Mouse (Mus musculus): ENCODE data around the gene Aaas. TPM values are rescaled to one million over a fixed set of nuclear protein-coding genes. Genes with fewer than 3 reads are reported as not detected.
A peak's percentile ranks its signal among the peaks of the same experiment; 100 is the strongest.

The Aaas gene
- polyA plus RNA-seq, 1 experiment from 2014 or later = 44.7 TPM

GRCm38 (mm10) chr15:102381575-102381974 is 31.0 kb upstream of the Aaas start:
- ATAC-seq = peak; percentile 81
- H3K9ac ChIP-seq (replicated peaks; ENCODE audit: low read depth, low read length) = no peak overlapping the region
- H3K27me3 ChIP-seq (replicated peaks; ENCODE audit: control insufficient read depth, insufficient read depth, low read length) = 0 out of 2 replicates have a peak, but pooled peaks cover 6% of the 10 kb centered on the region
- H3K4me2 ChIP-seq (ENCODE audit: low read length) = no peak overlapping the region
- H3K4me1 ChIP-seq (replicated peaks; ENCODE audit: control insufficient read depth, insufficient read depth, low read length) = peaks cover 11% of the 10 kb centered on the region
- H3K27ac ChIP-seq (ENCODE audit: low read length) = no peak overlapping the region
- WGBS = 4% methylated on average over 7 of the region's 7 CpGs
- H3K36me3 ChIP-seq (ENCODE audit: control insufficient read depth, insufficient read depth) = no peaks in the 10 kb centered on the region
- H3K9me3 ChIP-seq (ENCODE audit: control insufficient read depth, low read length) = no peaks in the 10 kb centered on the region
- no peak overlapping the region for H3K4me3 ChIP-seq (replicated peaks; ENCODE audit: low read length)

DNA sequence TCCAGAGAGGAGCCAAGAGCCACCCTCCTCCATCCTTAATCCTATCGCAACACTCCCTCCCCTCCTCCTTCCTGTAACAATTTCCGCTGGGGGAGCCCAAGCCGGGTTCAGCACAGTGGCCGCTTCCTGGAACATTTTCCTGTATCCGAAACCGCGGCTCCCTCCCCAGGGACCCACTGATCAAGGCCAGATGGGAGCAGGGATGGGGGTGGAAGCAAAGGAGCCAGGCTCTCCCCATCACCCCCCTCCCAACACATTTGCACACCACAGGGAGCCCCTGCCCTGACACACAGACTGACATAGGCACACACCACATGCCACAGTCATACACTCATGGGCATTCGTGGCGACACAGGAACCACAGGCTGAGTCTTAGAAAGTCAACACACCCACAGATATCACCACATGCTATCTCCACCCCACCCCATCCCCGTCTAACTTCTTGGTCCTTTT is 27.3 kb upstream of the Aaas start:
- Histone ChIP-seq H3K27me3 (replicated peaks; ENCODE audit: control insufficient read depth, insufficient read depth, low read length) (0 out of 2 replicates have a peak, but pooled peaks cover 6% of the 10 kb centered on the region), H3K9ac (replicated peaks; ENCODE audit: low read depth, low read length) (no peak overlapping the region), H3K4me3 (replicated peaks; ENCODE audit: low read length) (no peak overlapping the region), H3K27ac (ENCODE audit: low read length) (no peak overlapping the region), H3K9me3 (ENCODE audit: control insufficient read depth, low read length) (no peaks in the 10 kb centered on the region), H3K4me2 (ENCODE audit: low read length) (no peak overlapping the region), H3K4me1 (replicated peaks; ENCODE audit: control insufficient read depth, insufficient read depth, low read length) (peaks cover 16% of the 10 kb centered on the region), H3K36me3 (ENCODE audit: control insufficient read depth, insufficient read depth) (no peaks in the 10 kb centered on the region)
- 11% methylated on average over 10 of the region's 10 CpGs for WGBS
- ATAC-seq = no peak

DNA sequence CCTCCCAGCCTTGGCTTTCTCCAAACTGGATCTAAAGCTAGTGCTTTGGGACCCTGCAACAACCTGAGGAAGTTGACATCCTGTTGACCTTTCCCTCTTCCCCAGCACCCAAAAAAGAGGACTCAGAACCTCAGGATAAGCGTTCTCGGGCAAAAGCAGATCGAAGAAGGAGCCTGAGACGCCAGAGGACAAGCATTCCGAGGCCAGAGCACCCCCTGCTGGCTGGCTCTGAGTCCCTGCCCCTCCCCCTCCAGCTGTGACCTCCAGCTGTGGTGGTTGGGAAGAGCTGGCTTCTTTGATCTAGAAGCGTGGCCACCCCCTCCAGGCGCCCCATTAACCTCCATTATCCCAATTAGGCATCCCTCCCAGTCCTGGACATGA is 26.6 kb upstream of the Aaas start:
- Histone ChIP-seq H3K9ac (replicated peaks; ENCODE audit: low read depth, low read length) (peak overlapping the region; percentile 68), H3K36me3 (ENCODE audit: control insufficient read depth, insufficient read depth) (no peaks in the 10 kb centered on the region), H3K4me2 (ENCODE audit: low read length) (peak overlapping the region; percentile 95), H3K4me3 (replicated peaks; ENCODE audit: low read length) (peak overlapping the region; percentile 59), H3K27me3 (replicated peaks; ENCODE audit: control insufficient read depth, insufficient read depth, low read length) (0 out of 2 replicates have a peak, but pooled peaks cover 6% of the 10 kb centered on the region), H3K9me3 (ENCODE audit: control insufficient read depth, low read length) (no peaks in the 10 kb centered on the region), H3K4me1 (replicated peaks; ENCODE audit: control insufficient read depth, insufficient read depth, low read length) (peaks cover 16% of the 10 kb centered on the region), H3K27ac (ENCODE audit: low read length) (no peak overlapping the region)
- WGBS = 0% methylated on average over 7 of the region's 7 CpGs
- ATAC-seq = peak; percentile 45; the same call in 1 of the 2 replicates

DNA sequence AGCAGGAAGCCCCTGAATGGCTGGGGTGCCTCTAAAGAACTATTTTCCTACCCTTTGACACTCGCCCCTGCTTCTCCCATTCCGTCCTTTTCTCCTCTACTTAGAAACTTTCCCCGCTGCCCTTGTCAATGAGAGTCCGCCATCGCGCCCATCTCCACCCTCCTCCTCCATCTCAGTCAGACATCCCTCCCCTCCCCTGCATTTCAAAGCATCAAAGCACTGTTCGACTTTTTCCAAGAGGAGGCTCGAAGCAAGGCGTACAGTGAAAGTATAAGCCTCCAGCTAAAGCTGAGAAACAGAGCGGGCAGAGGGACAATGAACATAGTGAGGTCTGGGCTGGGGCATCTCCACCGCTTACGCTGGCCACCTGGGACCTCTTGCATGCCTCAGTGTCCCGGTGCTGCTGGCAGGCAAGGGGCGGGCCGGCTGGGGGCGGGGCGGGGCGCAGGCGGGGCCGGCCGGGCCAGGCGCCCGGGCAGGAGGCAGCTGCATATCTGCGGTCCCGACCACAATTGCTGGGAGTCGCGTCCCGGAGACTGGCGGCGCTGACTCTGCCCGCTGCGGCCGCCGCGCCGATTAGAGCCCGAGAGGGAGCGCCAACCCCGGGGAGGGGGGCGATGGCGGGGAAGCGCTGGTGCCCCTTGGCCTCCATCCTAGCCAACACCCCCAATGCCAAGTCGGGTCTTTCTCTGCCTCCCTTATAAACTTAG is 26.0 kb upstream of the Aaas start:
- peak; percentile 77 for ATAC-seq
- Histone ChIP-seq H3K4me3 (replicated peaks; ENCODE audit: low read length) (peak overlapping the region; percentile 59), H3K4me1 (replicated peaks; ENCODE audit: control insufficient read depth, insufficient read depth, low read length) (peaks cover 16% of the 10 kb centered on the region), H3K9me3 (ENCODE audit: control insufficient read depth, low read length) (no peaks in the 10 kb centered on the region), H3K9ac (replicated peaks; ENCODE audit: low read depth, low read length) (peak overlapping the region; percentile 68), H3K27me3 (replicated peaks; ENCODE audit: control insufficient read depth, insufficient read depth, low read length) (peaks cover 6% of the 10 kb centered on the region; the same call in 1 of the 2 replicates), H3K36me3 (ENCODE audit: control insufficient read depth, insufficient read depth) (no peaks in the 10 kb centered on the region), H3K27ac (ENCODE audit: low read length) (no peak overlapping the region), H3K4me2 (ENCODE audit: low read length) (peak overlapping the region; percentile 95)
- under 1% methylated on average over 43 of the region's 43 CpGs for WGBS

- H3K27ac ChIP-seq (ENCODE audit: low read length) = no peak overlapping the region
- no peak for ATAC-seq
- H3K4me3 ChIP-seq (replicated peaks; ENCODE audit: low read length) = no peak overlapping the region
- H3K4me2 ChIP-seq (ENCODE audit: low read length) = no peak overlapping the region
- peaks cover 10% of the 10 kb centered on the region for H3K27me3 ChIP-seq (replicated peaks; ENCODE audit: control insufficient read depth, insufficient read depth, low read length)
- 13% methylated on average over 10 of the region's 10 CpGs for WGBS
- no peak overlapping the region for H3K9ac ChIP-seq (replicated peaks; ENCODE audit: low read depth, low read length)
- H3K9me3 ChIP-seq (ENCODE audit: control insufficient read depth, low read length) = no peaks in the 10 kb centered on the region
- no peaks in the 10 kb centered on the region for H3K36me3 ChIP-seq (ENCODE audit: control insufficient read depth, insufficient read depth)
- H3K4me1 ChIP-seq (replicated peaks; ENCODE audit: control insufficient read depth, insufficient read depth, low read length) = peaks cover 8% of the 10 kb centered on the region
Observed at GRCm38 (mm10) chr15:102370727-102371126, 20.2 kb upstream of the Aaas start.

DNA sequence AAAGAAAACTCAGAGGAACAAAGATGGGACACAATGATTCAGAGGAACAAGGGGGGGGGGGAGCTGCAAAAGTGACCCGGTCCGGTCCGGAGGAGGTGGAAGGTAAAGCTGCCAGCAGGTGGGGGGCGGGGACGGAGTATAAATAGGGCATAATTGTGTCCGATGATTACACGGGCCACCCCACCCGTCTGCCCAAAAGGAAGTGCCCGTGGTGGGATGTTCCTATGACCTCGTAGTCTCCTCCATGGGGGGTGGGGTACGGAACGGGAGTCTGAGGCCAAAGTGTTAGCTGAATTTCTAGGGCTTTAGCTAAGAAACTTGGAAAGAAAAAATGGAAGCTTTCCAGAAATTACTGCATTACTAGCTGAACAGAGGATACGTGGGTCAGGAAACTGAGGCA is 19.4 kb upstream of the Aaas start:
- no peaks in the 10 kb centered on the region for H3K9me3 ChIP-seq (ENCODE audit: control insufficient read depth, low read length)
- WGBS = 13% methylated on average over 13 of the region's 13 CpGs
- ATAC-seq = no peak
- H3K9ac ChIP-seq (replicated peaks; ENCODE audit: low read depth, low read length) = no peak overlapping the region
- H3K36me3 ChIP-seq (ENCODE audit: control insufficient read depth, insufficient read depth) = no peaks in the 10 kb centered on the region
- H3K4me3 ChIP-seq (replicated peaks; ENCODE audit: low read length) = no peak overlapping the region
- peaks cover 11% of the 10 kb centered on the region for H3K27me3 ChIP-seq (replicated peaks; ENCODE audit: control insufficient read depth, insufficient read depth, low read length)
- H3K27ac ChIP-seq (ENCODE audit: low read length) = no peak overlapping the region
- H3K4me2 ChIP-seq (ENCODE audit: low read length) = no peak overlapping the region
- peaks cover 8% of the 10 kb centered on the region for H3K4me1 ChIP-seq (replicated peaks; ENCODE audit: control insufficient read depth, insufficient read depth, low read length)

- 6% methylated on average over 15 of the region's 15 CpGs for WGBS
Observed at GRCm38 (mm10) chr15:102366733-102367344, 16.3 kb upstream of the Aaas start, which contains the start of gene Sp7. Gene Sp7, minus strand, starts transcription at chr15:102367182.

DNA sequence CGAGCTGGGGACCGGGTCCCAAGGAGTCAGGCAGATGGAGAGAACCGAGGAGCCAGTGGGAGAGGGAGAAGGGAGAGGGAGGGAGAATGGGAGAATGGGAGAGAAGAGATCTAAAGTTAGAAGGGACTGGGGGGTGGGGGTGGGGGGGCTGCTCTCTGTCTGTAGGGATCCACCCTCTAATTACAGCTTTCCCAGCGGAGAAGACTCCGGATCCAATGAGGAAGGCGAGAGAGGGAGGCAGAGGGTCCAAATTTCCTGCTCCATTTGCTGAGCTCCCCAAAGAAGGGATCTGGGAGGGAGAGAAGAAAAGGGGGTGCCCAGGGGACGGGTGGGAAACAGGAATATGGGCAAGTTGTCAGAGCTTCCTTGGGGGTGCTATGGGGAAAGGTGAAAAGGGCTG is 15.7 kb upstream of the Aaas start:
- 9% methylated on average over 7 of the region's 7 CpGs for WGBS
- Histone ChIP-seq H3K9me3 (ENCODE audit: control insufficient read depth, low read length) (no peaks in the 10 kb centered on the region), H3K9ac (replicated peaks; ENCODE audit: low read depth, low read length) (no peak overlapping the region), H3K36me3 (ENCODE audit: control insufficient read depth, insufficient read depth) (no peaks in the 10 kb centered on the region), H3K27ac (ENCODE audit: low read length) (no peak overlapping the region), H3K4me1 (replicated peaks; ENCODE audit: control insufficient read depth, insufficient read depth, low read length) (peaks cover 8% of the 10 kb centered on the region), H3K27me3 (replicated peaks; ENCODE audit: control insufficient read depth, insufficient read depth, low read length) (peaks cover 19% of the 10 kb centered on the region), H3K4me2 (ENCODE audit: low read length) (peak overlapping the region; percentile 46), H3K4me3 (replicated peaks; ENCODE audit: low read length) (no peak overlapping the region)
- ATAC-seq = no peak

More at GRCm38 (mm10) chr15:102366733-102367344, 16.3 kb upstream of the Aaas start, which contains the start of gene Sp7:
- H3K9me3 ChIP-seq (ENCODE audit: control insufficient read depth, low read length) = no peaks in the 10 kb centered on the region
- peak within 1 kb of the TSS; percentile 46 for H3K4me2 ChIP-seq (ENCODE audit: low read length)
- no peak for ATAC-seq
- no peaks in the 10 kb centered on the region for H3K36me3 ChIP-seq (ENCODE audit: control insufficient read depth, insufficient read depth)
- peaks cover 8% of the 10 kb centered on the region for H3K4me1 ChIP-seq (replicated peaks; ENCODE audit: control insufficient read depth, insufficient read depth, low read length)
- no peak within 1 kb of the TSS for H3K27ac ChIP-seq (ENCODE audit: low read length)
- H3K9ac ChIP-seq (replicated peaks; ENCODE audit: low read depth, low read length) = peak within 1 kb of the TSS; percentile 37; the same call in 1 of the 2 replicates
- H3K27me3 ChIP-seq (replicated peaks; ENCODE audit: control insufficient read depth, insufficient read depth, low read length) = peaks cover 19% of the 10 kb centered on the region
- H3K4me3 ChIP-seq (replicated peaks; ENCODE audit: low read length) = peak within 1 kb of the TSS; percentile 26

DNA sequence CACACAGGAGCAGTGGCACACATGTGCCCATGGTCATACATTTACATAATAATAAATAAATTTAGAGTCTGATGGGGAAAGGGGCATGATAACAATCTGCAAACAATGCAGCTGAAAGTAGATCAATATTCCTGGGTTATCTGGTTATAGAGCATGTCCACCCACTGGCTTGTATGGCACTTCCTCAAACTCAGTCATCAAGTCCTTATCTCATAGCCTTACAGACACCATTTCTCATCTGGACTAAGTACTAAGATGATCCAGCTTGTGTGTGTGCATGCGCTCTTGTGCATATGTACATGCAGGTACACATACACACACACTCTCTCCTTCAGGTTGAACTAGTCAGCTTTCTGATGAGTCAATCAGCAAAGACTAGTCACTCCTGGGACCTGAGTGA is 14.1 kb upstream of the Aaas start:
- Histone ChIP-seq H3K36me3 (ENCODE audit: control insufficient read depth, insufficient read depth) (no peaks in the 10 kb centered on the region), H3K27me3 (replicated peaks; ENCODE audit: control insufficient read depth, insufficient read depth, low read length) (peaks cover 9% of the 10 kb centered on the region; the same call in 1 of the 2 replicates), H3K4me2 (ENCODE audit: low read length) (no peak overlapping the region), H3K4me3 (replicated peaks; ENCODE audit: low read length) (no peak overlapping the region), H3K4me1 (replicated peaks; ENCODE audit: control insufficient read depth, insufficient read depth, low read length) (peaks cover 8% of the 10 kb centered on the region), H3K9me3 (ENCODE audit: control insufficient read depth, low read length) (no peaks in the 10 kb centered on the region), H3K27ac (ENCODE audit: low read length) (no peak overlapping the region), H3K9ac (replicated peaks; ENCODE audit: low read depth, low read length) (no peak overlapping the region)
- ATAC-seq = no peak
- 100% methylated on average over 1 of the region's 1 CpGs for WGBS

Data from forebrain, embryonic 16.5 days (tissue).